Mouse (Mus musculus): Measurements from ENCODE around the gene Syne2. TPM values are rescaled to one million over a fixed set of nuclear protein-coding genes. Genes with fewer than 3 reads are reported as not detected.

The Syne2 gene
- polyA plus RNA-seq, 1 experiment from 2014 or later = 50.8 TPM

DNA sequence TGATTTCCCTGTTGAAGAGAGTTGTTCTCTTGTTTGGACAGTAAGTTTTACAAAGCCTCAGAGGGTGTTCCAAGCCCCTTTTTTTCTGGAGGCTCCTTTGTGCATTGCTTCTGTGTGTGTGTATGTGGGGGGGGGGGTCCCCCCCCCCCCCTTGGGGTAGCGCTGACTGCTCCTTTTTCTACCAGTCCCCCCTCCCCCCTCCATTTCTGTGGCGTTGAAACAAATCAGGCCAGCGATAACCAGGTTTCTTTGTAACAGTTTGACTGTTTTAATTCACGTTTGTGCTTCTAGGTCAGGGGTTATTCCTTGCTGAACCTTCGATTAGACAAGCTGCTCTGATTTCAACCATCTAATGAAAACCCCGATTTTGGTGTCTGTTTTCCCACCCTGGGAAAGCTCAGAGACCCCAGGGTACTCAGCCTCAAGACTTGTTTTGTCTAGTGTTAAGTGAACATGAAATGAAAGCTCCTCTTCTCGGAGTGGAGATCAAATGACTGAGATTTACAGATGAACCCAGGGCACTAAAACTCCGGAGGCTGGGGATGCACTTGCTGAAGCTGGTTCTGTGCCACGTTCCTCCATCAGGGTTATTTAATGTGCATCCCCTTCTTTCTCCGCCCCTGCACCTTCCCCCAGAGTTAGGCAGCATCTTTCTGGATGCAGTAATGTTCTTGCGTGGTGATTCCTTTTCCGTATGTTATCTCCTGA, 56.5 kb downstream of the Syne2 start:
- no peaks in the 10 kb centered on the region for H3K27me3 ChIP-seq (ENCODE audit: control insufficient read depth, insufficient read depth, low read depth, low read length)
- H3K9ac ChIP-seq (ENCODE audit: low read length) = no peak overlapping the region
- no peaks in the 10 kb centered on the region for H3K36me3 ChIP-seq (ENCODE audit: control insufficient read depth, insufficient read depth, low read length)
- no peak for ATAC-seq (ENCODE audit: low read depth)
- no peaks in the 10 kb centered on the region for H3K9me3 ChIP-seq (ENCODE audit: control insufficient read depth, low read length)
- H3K4me2 ChIP-seq (ENCODE audit: low read depth, low read length) = no peak overlapping the region
- WGBS = 42% methylated on average over 12 of the region's 12 CpGs
- H3K4me1 ChIP-seq (replicated peaks; ENCODE audit: control insufficient read depth, insufficient read depth, low read length) = peaks cover 2% of the 10 kb centered on the region
- no peak overlapping the region for H3K4me3 ChIP-seq (ENCODE audit: low read length)
- no peak overlapping the region for H3K27ac ChIP-seq (ENCODE audit: low read length)

DNA sequence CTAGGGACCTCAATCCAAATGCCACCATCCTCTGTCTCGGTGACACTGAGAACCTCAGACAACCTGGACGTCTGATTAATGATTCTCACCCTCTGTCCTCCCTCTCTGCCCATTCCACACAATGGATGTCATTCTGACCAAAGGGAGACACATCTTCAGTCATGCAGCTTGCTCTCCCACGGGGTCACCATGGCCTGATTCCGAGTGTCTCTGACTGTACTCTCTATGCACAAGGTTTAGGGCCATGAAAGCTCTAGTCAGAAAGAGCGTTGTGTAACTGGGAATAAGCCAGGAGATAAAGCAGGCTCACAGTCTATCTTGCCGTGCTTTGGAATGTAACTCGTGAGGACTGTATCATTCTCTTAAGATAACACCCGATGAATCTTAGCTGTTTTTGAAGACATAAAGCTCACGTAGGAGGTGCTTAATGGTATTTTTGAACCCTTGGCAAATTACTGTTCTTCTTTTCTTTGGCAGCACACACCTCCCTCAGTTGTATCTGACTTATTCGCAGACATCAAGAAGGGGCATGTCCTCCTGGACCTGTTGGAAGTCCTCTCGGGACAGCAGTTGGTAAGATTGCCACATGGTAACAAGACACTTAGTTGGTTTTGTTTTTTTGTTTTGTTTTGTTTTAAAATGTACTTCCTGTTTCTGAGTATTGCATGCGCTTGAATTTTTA, 61.8 kb downstream of the Syne2 start:
- H3K9ac ChIP-seq (ENCODE audit: low read length) = no peak overlapping the region

DNA sequence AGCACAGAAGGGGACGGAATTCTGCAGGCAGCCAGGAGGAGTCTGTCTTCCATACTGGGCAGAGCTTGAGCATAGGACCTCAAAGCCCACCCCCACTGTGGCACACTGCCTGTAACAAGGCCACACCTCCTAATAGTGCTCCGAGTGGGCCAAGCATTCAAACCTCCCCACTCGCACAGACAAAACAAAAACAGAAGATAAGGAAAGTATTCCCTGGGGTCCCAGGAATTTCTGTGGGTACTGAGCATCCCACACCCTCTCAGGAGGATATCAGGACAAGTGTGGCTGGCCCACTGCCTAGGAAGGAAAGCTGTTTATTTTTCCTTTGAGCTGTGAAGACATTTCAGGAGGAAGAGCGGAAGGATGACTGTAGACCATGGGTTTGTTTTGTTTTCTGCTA, 63.6 kb downstream of the Syne2 start:
- no peak overlapping the region for H3K9ac ChIP-seq (ENCODE audit: low read length)
- peak; percentile 69; the same call in 1 of the 2 replicates for ATAC-seq (ENCODE audit: low read depth)
- no peak overlapping the region for H3K4me2 ChIP-seq (ENCODE audit: low read depth, low read length)
- H3K9me3 ChIP-seq (ENCODE audit: control insufficient read depth, low read length) = no peaks in the 10 kb centered on the region
- H3K4me1 ChIP-seq (replicated peaks; ENCODE audit: control insufficient read depth, insufficient read depth, low read length) = peaks cover 4% of the 10 kb centered on the region; the same call in 1 of the 2 replicates
- H3K4me3 ChIP-seq (ENCODE audit: low read length) = no peak overlapping the region
- peaks cover 4% of the 10 kb centered on the region; the same call in 1 of the 2 replicates for H3K36me3 ChIP-seq (ENCODE audit: control insufficient read depth, insufficient read depth, low read length)
- no peak overlapping the region for H3K27ac ChIP-seq (ENCODE audit: low read length)
- H3K27me3 ChIP-seq (ENCODE audit: control insufficient read depth, insufficient read depth, low read depth, low read length) = no peaks in the 10 kb centered on the region
- 36% methylated on average over 4 of the region's 4 CpGs for WGBS

More for the DNA sequence above, 61.8 kb downstream of the Syne2 start:
- Histone ChIP-seq H3K27me3 (ENCODE audit: control insufficient read depth, insufficient read depth, low read depth, low read length) (no peaks in the 10 kb centered on the region), H3K4me1 (replicated peaks; ENCODE audit: control insufficient read depth, insufficient read depth, low read length) (peaks cover 4% of the 10 kb centered on the region; the same call in 1 of the 2 replicates), H3K4me2 (ENCODE audit: low read depth, low read length) (no peak overlapping the region), H3K9me3 (ENCODE audit: control insufficient read depth, low read length) (no peaks in the 10 kb centered on the region), H3K27ac (ENCODE audit: low read length) (no peak overlapping the region), H3K36me3 (ENCODE audit: control insufficient read depth, insufficient read depth, low read length) (peaks cover 4% of the 10 kb centered on the region; the same call in 1 of the 2 replicates), H3K4me3 (ENCODE audit: low read length) (no peak overlapping the region)
- WGBS = 65% methylated on average over 12 of the region's 12 CpGs
- ATAC-seq (ENCODE audit: low read depth) = peak; percentile 31; the same call in 1 of the 2 replicates

DNA sequence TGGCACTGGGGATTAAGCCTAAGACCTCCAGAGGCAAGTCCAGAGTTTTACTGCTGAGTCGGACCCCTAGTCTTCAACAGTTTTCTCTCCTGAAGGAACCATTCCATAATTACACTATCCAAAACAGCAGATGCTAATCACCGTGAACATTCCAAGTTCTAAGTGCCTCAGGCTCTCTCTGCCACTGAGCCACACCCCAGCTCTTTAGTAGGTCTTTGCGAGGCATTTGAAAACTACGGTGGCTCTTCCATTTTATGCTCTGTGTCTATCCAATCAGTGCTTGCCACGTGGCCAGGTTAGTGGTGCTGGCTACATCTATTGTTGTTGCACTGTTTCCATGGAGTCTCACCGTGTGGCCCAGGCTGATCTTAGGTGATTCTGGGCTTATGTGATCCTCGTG, 68.2 kb downstream of the Syne2 start:
- H3K27me3 ChIP-seq (ENCODE audit: control insufficient read depth, insufficient read depth, low read depth, low read length) = no peaks in the 10 kb centered on the region
- H3K4me3 ChIP-seq (ENCODE audit: low read length) = no peak overlapping the region
- no peak overlapping the region for H3K9ac ChIP-seq (ENCODE audit: low read length)
- H3K9me3 ChIP-seq (ENCODE audit: control insufficient read depth, low read length) = no peaks in the 10 kb centered on the region
- no peak overlapping the region for H3K4me2 ChIP-seq (ENCODE audit: low read depth, low read length)
- no peak overlapping the region for H3K27ac ChIP-seq (ENCODE audit: low read length)
- ATAC-seq (ENCODE audit: low read depth) = no peak
- H3K36me3 ChIP-seq (ENCODE audit: control insufficient read depth, insufficient read depth, low read length) = peaks cover 4% of the 10 kb centered on the region
- H3K4me1 ChIP-seq (replicated peaks; ENCODE audit: control insufficient read depth, insufficient read depth, low read length) = peaks cover 4% of the 10 kb centered on the region; the same call in 1 of the 2 replicates
- WGBS = 78% methylated on average over 7 of the region's 7 CpGs

DNA sequence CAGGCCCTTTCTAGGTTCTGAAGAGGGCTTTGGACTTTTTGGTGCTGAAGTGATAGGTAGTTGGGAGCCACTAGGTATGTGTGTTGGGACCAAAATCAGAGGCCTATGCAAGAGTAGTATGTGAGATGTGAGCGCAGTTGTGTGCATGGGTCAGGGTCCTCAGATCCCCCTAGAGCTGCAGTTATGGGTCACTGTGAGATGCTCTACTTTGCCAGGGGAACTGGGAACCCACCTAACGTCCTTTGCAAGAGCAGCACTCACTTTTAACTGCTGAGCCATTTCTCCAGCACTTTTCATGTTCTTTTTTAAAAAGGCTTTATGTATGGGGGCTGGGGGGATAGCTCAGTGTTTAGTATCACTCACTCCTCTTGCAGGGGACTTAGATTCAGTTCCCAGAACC, 69.0 kb downstream of the Syne2 start:
- no peak overlapping the region for H3K27ac ChIP-seq (ENCODE audit: low read length)
- no peak overlapping the region for H3K9ac ChIP-seq (ENCODE audit: low read length)
- H3K4me3 ChIP-seq (ENCODE audit: low read length) = no peak overlapping the region
- ATAC-seq (ENCODE audit: low read depth) = no peak
- no peaks in the 10 kb centered on the region for H3K27me3 ChIP-seq (ENCODE audit: control insufficient read depth, insufficient read depth, low read depth, low read length)
- WGBS = 91% methylated on average over 2 of the region's 2 CpGs
- peaks cover 4% of the 10 kb centered on the region for H3K36me3 ChIP-seq (ENCODE audit: control insufficient read depth, insufficient read depth, low read length)
- H3K9me3 ChIP-seq (ENCODE audit: control insufficient read depth, low read length) = no peaks in the 10 kb centered on the region
- no peaks in the 10 kb centered on the region for H3K4me1 ChIP-seq (replicated peaks; ENCODE audit: control insufficient read depth, insufficient read depth, low read length)
- H3K4me2 ChIP-seq (ENCODE audit: low read depth, low read length) = no peak overlapping the region

DNA sequence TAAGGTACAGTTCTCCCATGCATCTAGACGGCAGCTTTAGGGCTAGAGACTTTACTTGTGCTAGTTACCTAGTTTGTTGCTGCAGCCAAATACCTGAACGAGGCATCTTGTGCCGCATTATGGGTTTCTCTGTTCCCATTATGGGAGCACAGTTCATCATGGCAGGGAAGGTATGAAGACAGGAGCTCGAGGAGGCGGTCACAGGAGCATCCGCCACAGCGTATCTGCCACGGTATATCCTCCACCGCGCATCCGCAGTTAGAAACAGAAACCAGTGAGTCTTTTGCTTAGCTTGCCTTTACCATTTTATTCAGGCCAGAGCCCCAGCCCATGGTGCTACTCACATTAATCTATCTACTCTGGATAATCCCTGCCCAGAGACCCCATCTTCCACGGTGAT, 70.8 kb downstream of the Syne2 start:
- Histone ChIP-seq H3K4me2 (ENCODE audit: low read depth, low read length) (no peak overlapping the region), H3K27ac (ENCODE audit: low read length) (no peak overlapping the region), H3K36me3 (ENCODE audit: control insufficient read depth, insufficient read depth, low read length) (peaks cover 8% of the 10 kb centered on the region), H3K9me3 (ENCODE audit: control insufficient read depth, low read length) (no peaks in the 10 kb centered on the region), H3K9ac (ENCODE audit: low read length) (no peak overlapping the region), H3K4me1 (replicated peaks; ENCODE audit: control insufficient read depth, insufficient read depth, low read length) (no peaks in the 10 kb centered on the region), H3K4me3 (ENCODE audit: low read length) (no peak overlapping the region), H3K27me3 (ENCODE audit: control insufficient read depth, insufficient read depth, low read depth, low read length) (no peaks in the 10 kb centered on the region)
- no peak for ATAC-seq (ENCODE audit: low read depth)
- WGBS = 91% methylated on average over 12 of the region's 12 CpGs

DNA sequence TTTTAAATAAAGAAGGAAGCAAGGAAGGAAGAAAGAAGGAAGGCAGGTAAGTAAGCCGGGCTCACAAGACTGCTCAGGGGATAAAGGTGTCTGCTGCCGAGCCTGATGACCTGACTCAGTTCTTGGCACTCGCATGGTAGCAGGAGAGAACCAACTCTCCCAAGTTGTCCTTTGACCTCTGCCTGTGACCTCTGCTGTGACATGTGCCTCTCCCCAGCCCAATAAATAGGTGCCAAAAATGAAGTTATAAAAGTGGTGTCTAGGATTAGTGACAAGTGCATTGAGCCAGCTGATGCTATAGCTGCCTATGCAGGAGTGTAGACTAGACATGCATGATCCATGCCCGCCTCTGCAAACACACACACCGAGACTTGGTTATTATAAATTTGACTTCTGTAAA, 73.3 kb downstream of the Syne2 start:
- H3K4me1 ChIP-seq (replicated peaks; ENCODE audit: control insufficient read depth, insufficient read depth, low read length) = no peaks in the 10 kb centered on the region
- no peak for ATAC-seq (ENCODE audit: low read depth)
- no peaks in the 10 kb centered on the region for H3K27me3 ChIP-seq (ENCODE audit: control insufficient read depth, insufficient read depth, low read depth, low read length)
- H3K4me3 ChIP-seq (ENCODE audit: low read length) = no peak overlapping the region
- peaks cover 6% of the 10 kb centered on the region for H3K36me3 ChIP-seq (ENCODE audit: control insufficient read depth, insufficient read depth, low read length)
- no peaks in the 10 kb centered on the region for H3K9me3 ChIP-seq (ENCODE audit: control insufficient read depth, low read length)
- H3K4me2 ChIP-seq (ENCODE audit: low read depth, low read length) = no peak overlapping the region
- 90% methylated on average over 5 of the region's 5 CpGs for WGBS
- H3K9ac ChIP-seq (ENCODE audit: low read length) = no peak overlapping the region
- no peak overlapping the region for H3K27ac ChIP-seq (ENCODE audit: low read length)

DNA sequence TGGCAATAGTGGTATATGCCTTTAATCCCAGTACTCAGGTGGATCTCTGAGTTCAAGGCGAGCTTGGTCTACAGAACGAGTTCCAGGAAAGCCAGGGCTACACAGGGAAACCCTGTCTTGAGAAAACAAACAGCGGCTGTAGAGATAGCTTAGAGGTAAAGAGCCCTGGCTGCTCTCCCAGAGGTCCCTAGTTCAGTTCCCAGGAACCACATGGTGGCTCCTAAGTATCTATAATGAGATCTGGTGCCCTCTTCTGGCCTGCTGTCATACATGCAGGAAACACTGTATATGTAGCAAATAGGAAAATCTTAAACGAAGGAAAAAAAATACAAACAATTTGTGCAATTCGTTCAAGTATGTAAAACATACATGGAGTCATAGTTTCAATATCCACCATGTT, 75.5 kb downstream of the Syne2 start:
- 62% methylated on average over 5 of the region's 5 CpGs for WGBS

DNA sequence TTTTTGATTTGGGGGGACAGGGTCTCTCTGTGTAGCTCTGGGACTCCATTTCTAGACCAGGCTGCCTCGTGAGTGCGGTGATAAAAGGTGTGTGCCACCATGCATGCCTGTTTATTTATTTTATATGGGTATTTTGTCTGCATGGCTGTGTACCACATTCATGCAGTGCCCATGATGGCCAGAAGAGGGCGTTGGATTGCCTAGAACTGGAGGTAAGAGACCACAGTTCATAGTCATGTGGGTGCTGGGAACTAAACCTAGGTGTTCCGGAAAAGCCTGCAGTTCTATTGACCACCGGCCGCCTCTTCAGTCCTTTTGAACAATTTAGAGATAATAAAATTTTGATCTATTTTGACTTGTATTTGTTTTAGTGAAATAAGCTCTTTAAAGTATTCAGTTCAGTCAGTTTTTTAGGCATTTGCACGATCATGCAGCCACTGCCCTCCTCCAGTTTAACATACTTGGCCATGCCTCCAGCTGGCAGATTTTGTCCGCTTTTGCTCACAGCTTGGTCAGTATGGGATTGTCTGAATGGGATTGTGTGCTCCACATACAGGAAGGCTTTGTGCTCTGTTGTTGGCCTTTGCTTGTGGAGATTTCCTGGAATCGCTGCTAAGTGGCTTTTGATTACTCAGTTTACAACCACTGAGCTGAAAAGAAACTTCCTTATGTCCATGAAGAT, 76.5 kb downstream of the Syne2 start:
- no peak overlapping the region for H3K9ac ChIP-seq (ENCODE audit: low read length)
- H3K27ac ChIP-seq (ENCODE audit: low read length) = no peak overlapping the region
- no peaks in the 10 kb centered on the region for H3K9me3 ChIP-seq (ENCODE audit: control insufficient read depth, low read length)
- H3K4me2 ChIP-seq (ENCODE audit: low read depth, low read length) = no peak overlapping the region
- H3K4me3 ChIP-seq (ENCODE audit: low read length) = no peak overlapping the region
- peaks cover 6% of the 10 kb centered on the region for H3K36me3 ChIP-seq (ENCODE audit: control insufficient read depth, insufficient read depth, low read length)
- H3K27me3 ChIP-seq (ENCODE audit: control insufficient read depth, insufficient read depth, low read depth, low read length) = no peaks in the 10 kb centered on the region
- 77% methylated on average over 9 of the region's 9 CpGs for WGBS
- no peak for ATAC-seq (ENCODE audit: low read depth)
- H3K4me1 ChIP-seq (replicated peaks; ENCODE audit: control insufficient read depth, insufficient read depth, low read length) = no peaks in the 10 kb centered on the region

More for the DNA sequence above, 75.5 kb downstream of the Syne2 start:
- no peak overlapping the region for H3K27ac ChIP-seq (ENCODE audit: low read length)
- no peaks in the 10 kb centered on the region for H3K9me3 ChIP-seq (ENCODE audit: control insufficient read depth, low read length)
- H3K9ac ChIP-seq (ENCODE audit: low read length) = no peak overlapping the region
- no peaks in the 10 kb centered on the region for H3K27me3 ChIP-seq (ENCODE audit: control insufficient read depth, insufficient read depth, low read depth, low read length)
- H3K4me2 ChIP-seq (ENCODE audit: low read depth, low read length) = no peak overlapping the region
- H3K36me3 ChIP-seq (ENCODE audit: control insufficient read depth, insufficient read depth, low read length) = peaks cover 6% of the 10 kb centered on the region
- no peaks in the 10 kb centered on the region for H3K4me1 ChIP-seq (replicated peaks; ENCODE audit: control insufficient read depth, insufficient read depth, low read length)
- ATAC-seq (ENCODE audit: low read depth) = no peak
- no peak overlapping the region for H3K4me3 ChIP-seq (ENCODE audit: low read length)
